Mouse (Mus musculus) midbrain, embryonic 13.5 days (tissue): ENCODE data around the gene Bend7. TPM values are rescaled to one million over a fixed set of nuclear protein-coding genes. Genes with fewer than 3 reads are reported as not detected.

Experiments used
- ATAC-seq: fragments of 200-750 bp; cut with Nextera tagmentation; 2 replicates; pipeline ENCODE4 v1.8.0; 2017; ENCODE audit warnings: mild to moderate bottlenecking, moderate TSS enrichment, moderate library complexity
- H3K27ac ChIP-seq: fragments of 300-500 bp; sonication (generic); 2 replicates; pipeline ENCODE4 v1.5.1; 2015; ENCODE audit warnings: inconsistent platforms, mild to moderate bottlenecking, moderate library complexity
- H3K27me3 ChIP-seq: fragments of 300-500 bp; sonication (generic); 2 replicates; pipeline ENCODE4 v1.6.1; 2015; ENCODE audit warnings: mild to moderate bottlenecking, inconsistent platforms
- H3K36me3 ChIP-seq: fragments of 300-500 bp; sonication (generic); 2 replicates; pipeline ENCODE4 v1.6.1; 2015; ENCODE audit warnings: mild to moderate bottlenecking, inconsistent platforms
- H3K4me1 ChIP-seq: fragments of 300-500 bp; sonication (generic); replicated peaks from 2 replicates; pipeline ENCODE4 v1.6.1; 2015; ENCODE audit warnings: inconsistent platforms
- H3K4me2 ChIP-seq: fragments of 300-500 bp; sonication (generic); replicated peaks from 2 replicates; pipeline ENCODE4 v1.6.1; 2015; ENCODE audit warnings: moderate library complexity, mild to moderate bottlenecking, inconsistent platforms
- H3K4me3 ChIP-seq: fragments of 300-500 bp; sonication (generic); replicated peaks from 2 replicates; pipeline ENCODE4 v1.5.1; 2015; ENCODE audit warnings: mild to moderate bottlenecking, inconsistent platforms
- H3K9ac ChIP-seq: fragments of 300-500 bp; sonication (generic); replicated peaks from 2 replicates; pipeline ENCODE4 v1.6.1; 2015; ENCODE audit warnings: mild to moderate bottlenecking, inconsistent platforms
- H3K9me3 ChIP-seq: fragments of 300-500 bp; sonication (generic); 2 replicates; pipeline ENCODE4 v1.6.1; 2016; ENCODE audit warnings: mild to moderate bottlenecking, inconsistent platforms
- WGBS: fragments of 180-500 bp; shearing (Covaris S2); methylation state at CpG from one replicate; pipeline ENCODE4 v1.1.7; 2015; 5-methylcytosine and 5-hydroxymethylcytosine counted together
- polyA plus RNA-seq: library from polyadenylated mRNA; unstranded; fragments of >200 nt; fragmentation: Nextera tagmentation; extraction: Ambion mirVana; gene quantifications from 2 replicates; pipeline ENCODE4 v1.2.1, GENCODE M21; 2015

Bend7 gene
- polyA plus RNA-seq, 1 experiment from 2014 or later: 6.2 TPM

GRCm38 (mm10) chr2:4785016-4785415 lies 67.4 kb downstream of the Bend7 start:
- Histone ChIP-seq H3K27me3 (peaks cover 11% of the 10 kb centered on the region), H3K4me1 (peaks cover 34% of the 10 kb centered on the region), H3K36me3 (no peaks in the 10 kb centered on the region), H3K4me3 (no peak overlapping the region), H3K9ac (no peak overlapping the region), H3K27ac (no peak overlapping the region), H3K9me3 (no peaks in the 10 kb centered on the region), H3K4me2 (no peak overlapping the region)
- WGBS: 89% methylated on average over 6 of the region's 6 CpGs
- ATAC-seq: no peak

DNA sequence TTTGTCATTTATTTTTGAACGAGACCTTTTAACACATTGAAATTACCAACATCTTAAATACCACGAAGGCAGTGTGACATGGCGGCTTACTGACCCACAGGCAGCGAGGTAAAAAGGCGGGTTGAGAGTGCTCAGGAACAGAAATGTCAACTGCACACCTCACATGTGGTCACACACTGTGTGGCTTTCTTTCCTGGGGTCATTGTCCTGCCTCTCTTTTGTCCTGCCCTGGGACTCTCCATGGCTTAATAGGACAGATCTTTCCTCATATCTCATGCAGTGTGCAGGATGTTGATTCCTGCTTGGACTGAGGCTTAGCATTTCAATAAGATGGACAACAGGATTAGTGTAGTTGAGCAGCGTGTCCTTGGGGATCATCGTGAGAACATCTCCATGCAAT lies 69.6 kb downstream of the Bend7 start:
- Histone ChIP-seq H3K4me3 (no peak overlapping the region), H3K27me3 (peaks cover 7% of the 10 kb centered on the region), H3K4me2 (no peak overlapping the region), H3K36me3 (no peaks in the 10 kb centered on the region), H3K9ac (no peak overlapping the region), H3K4me1 (peaks cover 30% of the 10 kb centered on the region), H3K27ac (peak overlapping the region; percentile 64), H3K9me3 (no peaks in the 10 kb centered on the region)
- WGBS: 28% methylated on average over 7 of the region's 7 CpGs
- ATAC-seq: peak; percentile 73

DNA sequence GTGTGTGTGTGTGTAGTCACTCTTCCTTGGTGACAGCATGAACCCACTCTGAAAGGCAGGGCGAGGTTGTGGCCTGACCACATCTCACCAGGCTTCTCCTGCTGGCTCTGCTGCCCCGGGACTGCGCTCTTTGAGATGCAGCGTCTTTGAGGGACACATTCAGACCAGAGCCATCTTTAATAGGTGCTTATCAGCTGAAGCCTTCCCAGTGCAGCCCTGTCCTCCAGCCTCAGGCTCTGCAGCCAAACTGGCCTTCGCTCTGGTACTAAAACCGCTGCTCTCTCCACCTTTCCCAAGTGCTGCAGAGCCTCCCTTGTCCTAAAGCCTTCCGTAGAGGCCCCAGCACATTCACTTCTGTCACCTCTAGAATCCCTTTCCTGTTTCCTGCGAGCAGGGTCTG lies 74.0 kb downstream of the Bend7 start:
- no peaks in the 10 kb centered on the region for H3K27me3 ChIP-seq
- 91% methylated on average over 8 of the region's 8 CpGs for WGBS
- no peak overlapping the region for H3K4me3 ChIP-seq
- no peak for ATAC-seq
- H3K4me2 ChIP-seq: no peak overlapping the region
- H3K9me3 ChIP-seq: no peaks in the 10 kb centered on the region
- H3K4me1 ChIP-seq: peaks cover 12% of the 10 kb centered on the region
- no peaks in the 10 kb centered on the region for H3K36me3 ChIP-seq
- no peak overlapping the region for H3K9ac ChIP-seq
- no peak overlapping the region for H3K27ac ChIP-seq

DNA sequence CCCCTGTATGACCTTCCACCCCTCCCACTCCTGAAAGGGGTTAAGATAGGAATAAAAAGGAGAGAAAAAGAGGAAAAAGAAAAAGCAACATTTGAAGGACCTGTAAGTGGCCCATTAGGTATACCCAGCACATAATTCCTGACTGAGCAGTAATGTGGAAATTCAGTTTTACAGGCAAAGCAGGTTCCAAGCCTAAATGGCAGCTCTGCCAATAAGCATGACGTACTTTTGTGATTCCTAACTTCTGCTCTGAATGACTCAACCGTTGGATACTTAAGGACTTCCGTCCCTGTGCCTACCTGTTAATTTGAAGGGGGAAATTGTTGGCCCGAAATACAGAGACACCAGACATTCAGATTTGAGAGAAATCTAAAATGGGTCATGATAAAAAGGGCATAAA lies 74.9 kb downstream of the Bend7 start:
- Histone ChIP-seq H3K4me1 (peaks cover 5% of the 10 kb centered on the region), H3K9ac (no peak overlapping the region), H3K4me2 (no peak overlapping the region), H3K4me3 (no peak overlapping the region), H3K36me3 (no peaks in the 10 kb centered on the region), H3K27me3 (no peaks in the 10 kb centered on the region), H3K27ac (no peak overlapping the region), H3K9me3 (no peaks in the 10 kb centered on the region)
- 85% methylated on average over 4 of the region's 4 CpGs for WGBS
- no peak for ATAC-seq

DNA sequence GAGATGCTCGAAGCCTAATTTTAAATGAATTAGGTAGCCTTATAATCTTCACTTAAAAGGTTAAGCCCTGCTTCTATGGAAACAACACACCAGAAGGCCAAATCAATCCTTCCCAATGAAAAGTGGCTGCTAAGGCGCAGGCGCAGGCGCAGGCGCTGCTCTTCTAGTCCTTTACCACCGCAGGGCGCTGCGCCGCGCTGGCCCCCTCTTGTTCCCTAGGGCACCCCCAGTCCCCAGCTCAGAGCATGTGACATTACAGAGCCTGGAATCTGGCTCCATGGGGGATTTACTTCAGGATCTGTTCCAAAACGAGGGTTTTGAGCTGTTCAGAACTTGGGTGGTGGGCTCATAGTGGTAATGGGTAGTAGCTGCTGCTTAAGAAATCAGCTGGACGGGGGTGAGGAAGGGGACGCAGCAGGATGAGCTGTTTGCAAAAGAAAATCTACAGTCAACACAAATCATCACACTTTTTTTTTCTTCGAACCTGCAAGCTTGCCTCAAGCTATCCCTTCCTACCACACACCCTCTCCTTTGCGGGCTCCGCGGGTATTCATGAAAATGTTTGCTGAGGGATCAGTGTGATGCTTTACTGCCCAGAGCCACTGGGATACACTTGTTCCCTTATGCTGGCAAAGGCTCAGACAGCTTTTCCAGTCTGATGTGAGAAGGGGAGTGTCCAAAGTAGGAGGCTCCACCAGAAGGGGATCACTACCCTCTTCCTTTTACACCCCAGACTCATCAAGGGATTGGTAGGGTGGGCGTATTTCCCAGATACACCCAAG lies 85.0 kb downstream of the Bend7 start:
- no peaks in the 10 kb centered on the region for H3K36me3 ChIP-seq
- no peak overlapping the region for H3K9ac ChIP-seq
- peak overlapping the region; percentile 40 for H3K4me2 ChIP-seq
- no peaks in the 10 kb centered on the region for H3K9me3 ChIP-seq
- H3K4me3 ChIP-seq: peak overlapping the region; percentile 21; the same call in 1 of the 2 replicates
- peak; percentile 72 for ATAC-seq
- H3K27me3 ChIP-seq: no peaks in the 10 kb centered on the region
- peaks cover 3% of the 10 kb centered on the region; the same call in 1 of the 2 replicates for H3K4me1 ChIP-seq
- 51% methylated on average over 18 of the region's 18 CpGs for WGBS
- peak overlapping the region; percentile 48; the same call in 1 of the 2 replicates for H3K27ac ChIP-seq

- H3K4me3 ChIP-seq: no peak overlapping the region
- H3K27ac ChIP-seq: no peak overlapping the region
- peaks cover 9% of the 10 kb centered on the region for H3K4me1 ChIP-seq
- no peak for ATAC-seq
- WGBS: 43% methylated on average over 5 of the region's 5 CpGs
- no peak overlapping the region for H3K9ac ChIP-seq
- no peaks in the 10 kb centered on the region for H3K36me3 ChIP-seq
- H3K9me3 ChIP-seq: no peaks in the 10 kb centered on the region
- no peak overlapping the region for H3K4me2 ChIP-seq
- no peaks in the 10 kb centered on the region for H3K27me3 ChIP-seq
Measured at GRCm38 (mm10) chr2:4816308-4816707, 98.7 kb downstream of the Bend7 start.

DNA sequence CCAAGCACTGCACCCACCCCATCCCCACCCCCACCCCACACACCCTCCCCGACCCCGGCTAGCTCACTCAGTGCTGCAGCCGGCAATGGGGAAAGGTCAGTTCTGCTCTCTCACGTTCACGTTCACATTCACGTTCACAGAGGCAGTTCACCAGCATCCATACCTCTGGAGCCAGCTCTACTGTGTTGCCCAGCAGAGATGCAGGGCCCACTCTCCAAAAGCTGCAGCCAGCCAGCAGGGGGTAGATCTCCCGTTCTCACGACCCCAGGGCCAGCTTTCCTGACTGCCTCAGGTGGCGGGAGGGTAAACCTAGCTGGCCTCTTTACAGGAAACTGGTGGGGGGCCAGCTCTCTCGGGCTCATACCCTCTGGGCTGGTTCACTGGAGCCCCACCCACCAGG lies 100.0 kb downstream of the Bend7 start:
- Histone ChIP-seq H3K4me3 (no peak overlapping the region), H3K4me2 (peak overlapping the region; percentile 38), H3K4me1 (peaks cover 9% of the 10 kb centered on the region), H3K9me3 (no peaks in the 10 kb centered on the region), H3K27me3 (no peaks in the 10 kb centered on the region), H3K27ac (no peak overlapping the region), H3K9ac (0 out of 2 replicates have a peak overlapping the region, but pooled peaks have one; percentile 37), H3K36me3 (no peaks in the 10 kb centered on the region)
- peak; percentile 50 for ATAC-seq
- WGBS: 9% methylated on average over 10 of the region's 10 CpGs

DNA sequence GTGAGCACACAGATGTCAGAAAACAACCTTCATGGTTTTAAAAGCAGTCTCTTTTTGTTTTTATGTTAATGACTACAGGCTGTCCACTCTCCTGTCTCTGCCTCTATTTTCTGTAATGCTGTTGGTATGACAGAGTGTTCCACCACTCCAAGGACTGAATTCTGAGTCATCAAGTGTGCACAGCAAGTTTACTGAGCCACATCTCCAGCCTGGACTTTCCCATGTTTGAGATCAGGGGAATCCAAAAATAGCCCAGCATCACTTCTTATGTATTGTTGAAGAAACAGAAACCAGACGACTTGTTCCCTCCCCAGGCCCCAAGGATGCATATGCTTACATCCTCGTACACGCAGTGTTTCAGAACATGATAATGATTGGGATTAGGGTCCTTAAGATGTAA lies 102.6 kb downstream of the Bend7 start:
- no peak overlapping the region for H3K27ac ChIP-seq
- ATAC-seq: no peak
- no peaks in the 10 kb centered on the region for H3K36me3 ChIP-seq
- no peak overlapping the region for H3K4me3 ChIP-seq
- H3K9me3 ChIP-seq: no peaks in the 10 kb centered on the region
- no peak overlapping the region for H3K4me2 ChIP-seq
- WGBS: 84% methylated on average over 3 of the region's 3 CpGs
- H3K4me1 ChIP-seq: peaks cover 9% of the 10 kb centered on the region
- no peaks in the 10 kb centered on the region for H3K27me3 ChIP-seq
- H3K9ac ChIP-seq: no peak overlapping the region

- 74% methylated on average over 9 of the region's 9 CpGs for WGBS
Measured at GRCm38 (mm10) chr2:4824067-4824466, 106.4 kb downstream of the Bend7 start.

GRCm38 (mm10) chr2:4828032-4828431 lies 110.4 kb downstream of the Bend7 start:
- ATAC-seq: no peak
- no peaks in the 10 kb centered on the region for H3K9me3 ChIP-seq
- H3K27me3 ChIP-seq: no peaks in the 10 kb centered on the region
- H3K4me1 ChIP-seq: no peaks in the 10 kb centered on the region
- no peak overlapping the region for H3K27ac ChIP-seq
- no peaks in the 10 kb centered on the region for H3K36me3 ChIP-seq
- 85% methylated on average over 5 of the region's 5 CpGs for WGBS
- no peak overlapping the region for H3K4me2 ChIP-seq
- no peak overlapping the region for H3K4me3 ChIP-seq
- no peak overlapping the region for H3K9ac ChIP-seq

More at GRCm38 (mm10) chr2:4824067-4824466, 106.4 kb downstream of the Bend7 start:
- no peak overlapping the region for H3K4me3 ChIP-seq
- H3K4me1 ChIP-seq: no peaks in the 10 kb centered on the region
- no peaks in the 10 kb centered on the region for H3K9me3 ChIP-seq
- no peak overlapping the region for H3K9ac ChIP-seq
- H3K36me3 ChIP-seq: no peaks in the 10 kb centered on the region
- 0 out of 2 replicates have a peak, but pooled peaks have one; percentile 14 for ATAC-seq
- H3K27me3 ChIP-seq: no peaks in the 10 kb centered on the region
- H3K27ac ChIP-seq: no peak overlapping the region
- H3K4me2 ChIP-seq: no peak overlapping the region

- H3K27ac ChIP-seq: no peak overlapping the region
- ATAC-seq: no peak
- no peaks in the 10 kb centered on the region for H3K36me3 ChIP-seq
- H3K9ac ChIP-seq: no peak overlapping the region
- H3K4me1 ChIP-seq: no peaks in the 10 kb centered on the region
- H3K27me3 ChIP-seq: no peaks in the 10 kb centered on the region
- H3K4me2 ChIP-seq: no peak overlapping the region
- WGBS: 87% methylated on average over 6 of the region's 6 CpGs
- no peak overlapping the region for H3K4me3 ChIP-seq
- H3K9me3 ChIP-seq: no peaks in the 10 kb centered on the region
Measured at GRCm38 (mm10) chr2:4828446-4828997, 110.9 kb downstream of the Bend7 start.

- Histone ChIP-seq H3K9me3 (no peaks in the 10 kb centered on the region), H3K36me3 (no peaks in the 10 kb centered on the region), H3K27me3 (no peaks in the 10 kb centered on the region), H3K4me1 (no peaks in the 10 kb centered on the region), H3K27ac (no peak overlapping the region), H3K4me3 (no peak overlapping the region), H3K4me2 (no peak overlapping the region), H3K9ac (no peak overlapping the region)
- no peak for ATAC-seq
- 91% methylated on average over 4 of the region's 4 CpGs for WGBS
Measured at GRCm38 (mm10) chr2:4829007-4829406, 111.4 kb downstream of the Bend7 start.
